Mouse (Mus musculus) small intestine, adult 2 months (tissue): ENCODE measurements around the gene March8. TPM values are rescaled to one million over a fixed set of nuclear protein-coding genes. Genes with fewer than 3 reads are reported as not detected.

Experiments used
- H3K27ac ChIP-seq: fragments of 200-500 bp; 2 replicates; pipeline ENCODE4 v1.5.1; 2012; ENCODE audit warnings: low read depth, low read length, control low read depth, inconsistent platforms; ENCODE audit not compliant: insufficient read depth
- H3K27me3 ChIP-seq: fragments of 200-500 bp; 2 replicates; pipeline ENCODE4 v1.6.1; 2012; ENCODE audit warnings: mild to moderate bottlenecking, moderate library complexity, low read length, inconsistent platforms; ENCODE audit not compliant: control insufficient read depth, insufficient read depth
- H3K36me3 ChIP-seq: fragments of 200-500 bp; 2 replicates; pipeline ENCODE4 v1.6.1; 2012; ENCODE audit warnings: mild to moderate bottlenecking, low read length, control low read depth, inconsistent platforms; ENCODE audit not compliant: control insufficient read depth, insufficient read depth
- H3K4me1 ChIP-seq: fragments of 200-500 bp; 2 replicates; pipeline ENCODE4 v1.6.1; 2012; ENCODE audit warnings: low read length, inconsistent platforms, mixed read lengths; ENCODE audit not compliant: control insufficient read depth, insufficient read depth, insufficient read length
- H3K4me3 ChIP-seq: fragments of 200-500 bp; 2 replicates; pipeline ENCODE4 v1.5.1; 2012; ENCODE audit warnings: low read depth, mild to moderate bottlenecking, control low read depth, inconsistent platforms, low read length, moderate library complexity
- CTCF ChIP-seq: fragments of 200-500 bp; IDR thresholded peaks from 2 replicates; pipeline ENCODE4 v1.5.1; 2012; ENCODE audit warnings: low read depth, mild to moderate bottlenecking, control low read depth, inconsistent platforms, low read length, moderate library complexity, mixed read lengths; ENCODE audit not compliant: insufficient replicate concordance, insufficient read length; ENCODE audit errors: extremely low read depth
- POLR2A ChIP-seq: fragments of 200-500 bp; IDR thresholded peaks from 2 replicates; pipeline ENCODE4 v1.6.1; 2012; ENCODE audit warnings: low read depth, mild to moderate bottlenecking, control low read depth, inconsistent platforms, low read length, moderate library complexity
- WGBS: fragments of 180-500 bp; shearing (Covaris S2); methylation state at CpG from one replicate; pipeline ENCODE4 v1.1.7; 2018; 5-methylcytosine and 5-hydroxymethylcytosine counted together
- polyA plus RNA-seq: library from polyadenylated mRNA; depleted of rRNA; stranded (reverse); fragments of >200 nt; gene quantifications from 2 replicates; pipeline ENCODE4 v1.2.3, GENCODE M21; 2012

The March8 gene
- polyA plus RNA-seq, 1 experiment: 65.1 TPM

- H3K36me3 ChIP-seq: no peaks in the 10 kb centered on the region
- peaks cover 12% of the 10 kb centered on the region for H3K4me1 ChIP-seq
- H3K27me3 ChIP-seq: no peaks in the 10 kb centered on the region
- H3K4me3 ChIP-seq: no peak overlapping the region
- H3K27ac ChIP-seq: 0 out of 2 replicates have a peak overlapping the region, but pooled peaks have one; percentile 33
- TF ChIP-seq CTCF (no peak), POLR2A (no peak)
- WGBS: 22% methylated on average over 5 of the region's 5 CpGs
Observed at GRCm38 (mm10) chr6:116385194-116386044, 47.6 kb downstream of the March8 start.

- 25% methylated on average over 4 of the region's 4 CpGs for WGBS
Observed at GRCm38 (mm10) chr6:116386045-116386415, 48.2 kb downstream of the March8 start.

GRCm38 (mm10) chr6:116386506-116386905 lies 48.7 kb downstream of the March8 start:
- TF ChIP-seq CTCF (no peak), POLR2A (no peak)

More at GRCm38 (mm10) chr6:116386045-116386415, 48.2 kb downstream of the March8 start:
- H3K36me3 ChIP-seq: no peaks in the 10 kb centered on the region
- H3K27ac ChIP-seq: no peak overlapping the region
- no peaks in the 10 kb centered on the region for H3K27me3 ChIP-seq
- peaks cover 12% of the 10 kb centered on the region for H3K4me1 ChIP-seq
- H3K4me3 ChIP-seq: no peak overlapping the region
- TF ChIP-seq POLR2A (no peak), CTCF (no peak)

DNA sequence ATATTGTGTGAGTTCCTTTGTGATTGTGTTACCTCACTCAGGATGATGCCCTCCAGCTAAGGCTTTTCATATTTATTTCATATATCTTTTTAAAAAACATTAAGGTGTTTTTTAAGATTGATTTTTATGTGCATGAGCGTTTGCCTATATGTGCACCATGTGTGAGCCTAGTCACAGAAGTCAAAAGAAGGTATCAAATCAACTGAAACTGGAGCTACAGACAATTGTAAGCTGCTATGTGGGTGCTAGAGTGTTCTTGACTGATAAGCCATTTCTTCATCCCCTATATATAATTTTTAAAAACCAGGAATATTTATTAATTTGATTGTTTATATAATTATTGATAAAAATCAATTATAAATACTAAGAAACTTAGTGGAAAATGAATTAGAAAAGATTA lies 50.2 kb downstream of the March8 start:
- H3K4me3 ChIP-seq: no peak overlapping the region
- no peaks in the 10 kb centered on the region for H3K27me3 ChIP-seq
- WGBS: 98% methylated on average over 1 of the region's 1 CpGs
- H3K4me1 ChIP-seq: peaks cover 12% of the 10 kb centered on the region
- H3K36me3 ChIP-seq: no peaks in the 10 kb centered on the region
- TF ChIP-seq CTCF (no peak), POLR2A (no peak)
- no peak overlapping the region for H3K27ac ChIP-seq

More at GRCm38 (mm10) chr6:116386506-116386905, 48.7 kb downstream of the March8 start:
- peaks cover 12% of the 10 kb centered on the region for H3K4me1 ChIP-seq
- WGBS: 49% methylated on average over 3 of the region's 3 CpGs
- no peak overlapping the region for H3K4me3 ChIP-seq
- no peak overlapping the region for H3K27ac ChIP-seq
- H3K27me3 ChIP-seq: no peaks in the 10 kb centered on the region
- H3K36me3 ChIP-seq: no peaks in the 10 kb centered on the region

DNA sequence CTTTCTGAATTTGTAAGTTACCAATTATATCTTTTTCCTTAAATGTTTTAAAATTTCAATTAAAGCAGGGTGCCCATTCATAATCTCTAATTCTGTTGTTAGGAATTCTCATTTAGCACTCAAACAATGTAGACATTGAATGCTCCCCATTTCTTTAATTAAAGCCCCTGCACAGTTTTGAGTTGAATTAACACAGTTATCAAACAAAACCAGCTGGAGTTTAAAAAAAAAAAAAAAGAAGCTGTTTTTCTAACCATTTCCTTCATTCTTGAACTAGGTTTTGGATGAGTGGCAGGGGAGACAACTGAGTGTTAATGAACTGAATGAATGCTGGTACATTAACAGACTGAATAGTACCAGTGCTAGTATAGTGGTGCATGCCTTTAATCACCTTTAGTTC lies 51.7 kb downstream of the March8 start:
- Histone ChIP-seq H3K36me3 (peaks cover 3% of the 10 kb centered on the region; the same call in 1 of the 2 replicates), H3K27me3 (no peaks in the 10 kb centered on the region)

GRCm38 (mm10) chr6:116394916-116395648 lies 57.3 kb downstream of the March8 start:
- Histone ChIP-seq H3K4me1 (no peaks in the 10 kb centered on the region), H3K36me3 (peaks cover 6% of the 10 kb centered on the region), H3K27me3 (no peaks in the 10 kb centered on the region), H3K27ac (no peak overlapping the region), H3K4me3 (no peak overlapping the region)
- TF ChIP-seq CTCF (no peak), POLR2A (no peak)
- WGBS: 88% methylated on average over 2 of the region's 2 CpGs

More for the DNA sequence above, 51.7 kb downstream of the March8 start:
- H3K4me3 ChIP-seq: no peak overlapping the region
- peaks cover 8% of the 10 kb centered on the region for H3K4me1 ChIP-seq
- TF ChIP-seq POLR2A: no peak
- TF ChIP-seq CTCF: no peak
- H3K27ac ChIP-seq: no peak overlapping the region

GRCm38 (mm10) chr6:116397621-116398020 lies 59.8 kb downstream of the March8 start:
- Histone ChIP-seq H3K4me1 (no peaks in the 10 kb centered on the region), H3K27me3 (no peaks in the 10 kb centered on the region), H3K36me3 (peaks cover 8% of the 10 kb centered on the region), H3K27ac (no peak overlapping the region), H3K4me3 (no peak overlapping the region)
- TF ChIP-seq CTCF (no peak), POLR2A (no peak)
- WGBS: 75% methylated on average over 6 of the region's 6 CpGs
